Mouse (Mus musculus) cortical plate, adult 2 months (tissue): ENCODE data around the gene Srrm4.

Source experiments
- CTCF ChIP-seq: fragments of 200-500 bp; IDR thresholded peaks from 2 replicates; pipeline ENCODE4 v1.5.1; 2011; ENCODE audit warnings: mild to moderate bottlenecking, control low read depth, low read length; ENCODE audit not compliant: insufficient read depth; ENCODE audit errors: extremely low read depth
- POLR2A ChIP-seq: fragments of 200-500 bp; IDR thresholded peaks from 2 replicates; pipeline ENCODE4 v1.6.1; 2011; ENCODE audit warnings: mild to moderate bottlenecking, low read length, control low read depth; ENCODE audit not compliant: insufficient read depth; ENCODE audit errors: extremely low read depth

GRCm38 (mm10) chr5:116432871-116433270, 158.7 kb downstream of the Srrm4 start:
- TF ChIP-seq POLR2A = no peak
- TF ChIP-seq CTCF = no peak
